Comparison of ENCODE assay signal across 9 mouse cellular contexts in genomic region chr7:127020491-127020890, GRCm38 (mm10). TPM values are rescaled to one million over a fixed set of nuclear protein-coding genes. Genes with fewer than 3 reads are reported as not detected.
DNase-seq lines count a peak whose midpoint lies in the region; ATAC-seq and TF ChIP-seq lines count a peak whose summit lies in the region.
"Had no signal": no experiment of that assay in that cellular context is flagged by ENCODE, and none has a peak within 500 bp of the region (broad histone marks: within the 10 kb centered on the region; RNA-seq: fewer than 3 reads in every experiment).

No protein-coding gene starts in this region.

- H3K4me3 ChIP-seq in cerebellum, adult 2 months (replicated peaks; ENCODE audit: insufficient read depth, low read depth, low read length): peak overlapping the region; percentile 80
- peak overlapping the region; percentile 56 for H3K4me3 ChIP-seq in lung, embryonic 16.5 days (ENCODE audit: low read length)
- peak overlapping the region; percentile 58 for H3K4me3 ChIP-seq in limb, embryonic 12.5 days (replicated peaks)
- H3K4me3 ChIP-seq in stomach, embryonic 14.5 days (ENCODE audit: low read depth, low read length): peak overlapping the region; percentile 51

- ATAC-seq in lung, embryonic 16.5 days (ENCODE audit: low read depth): no peak
- ATAC-seq in limb, embryonic 12.5 days (ENCODE audit: insufficient number of reproducible peaks, insufficient read depth, low FRiP score, low TSS enrichment, low read depth): no peak
- no peak for ATAC-seq in stomach, embryonic 14.5 days (ENCODE audit: insufficient number of reproducible peaks, insufficient read depth, low FRiP score, low read depth)

- peak overlapping the region; percentile 70 for H3K9ac ChIP-seq in lung, embryonic 16.5 days (ENCODE audit: low read length)
- peak overlapping the region; percentile 74 for H3K9ac ChIP-seq in limb, embryonic 12.5 days (replicated peaks)
- peak overlapping the region; percentile 45 for H3K9ac ChIP-seq in stomach, embryonic 14.5 days (replicated peaks; ENCODE audit: low read depth, low read length)

- peak overlapping the region; percentile 91 for H3K27ac ChIP-seq in cerebellum, adult 2 months (ENCODE audit: insufficient read depth, low read length)
- H3K27ac ChIP-seq in lung, embryonic 16.5 days (ENCODE audit: low read length): peak overlapping the region; percentile 34
- peak overlapping the region; percentile 92 for H3K27ac ChIP-seq in limb, embryonic 12.5 days
- peak overlapping the region; percentile 86; the same call in 1 of the 2 replicates for H3K27ac ChIP-seq in stomach, embryonic 14.5 days (ENCODE audit: low read length)
- H3K27ac ChIP-seq: macrophage had no signal

- no peaks in the 10 kb centered on the region for H3K27me3 ChIP-seq in cerebellum, adult 2 months (ENCODE audit: control insufficient read depth, insufficient read depth, low read length)
- H3K27me3 ChIP-seq in lung, embryonic 16.5 days (ENCODE audit: control insufficient read depth, insufficient read depth, low read depth, low read length): no peaks in the 10 kb centered on the region
- H3K27me3 ChIP-seq in limb, embryonic 12.5 days: no peaks in the 10 kb centered on the region
- no peaks in the 10 kb centered on the region for H3K27me3 ChIP-seq in stomach, embryonic 14.5 days (ENCODE audit: control insufficient read depth, insufficient read depth, low read length)

- peak in 1 of 2 experiments; percentile 64 for DNase-seq in cerebellum, adult 2 months
- no peak for DNase-seq in cerebellum, postnatal 10 days
- DNase-seq in lung, postnatal 14 days: no peak
- no peak for DNase-seq in adipocyte (ENCODE audit: low spot score)
- no peak for DNase-seq in right cerebral cortex, postnatal 4 days

- 1% methylated on average over 5 of the region's 5 CpGs for WGBS in cerebellum, adult 2 months
- WGBS in lung, embryonic 16.5 days: 23% methylated on average over 5 of the region's 5 CpGs
- WGBS in limb, embryonic 12.5 days: 40% methylated on average over 5 of the region's 5 CpGs
- WGBS in stomach, embryonic 14.5 days: 22% methylated on average over 5 of the region's 5 CpGs

- peaks cover 26% of the 10 kb centered on the region; the same call in 1 of the 2 replicates for H3K4me1 ChIP-seq in cerebellum, adult 2 months (ENCODE audit: control insufficient read depth, insufficient read depth, low read length)
- peaks cover 68% of the 10 kb centered on the region for H3K4me1 ChIP-seq in lung, embryonic 16.5 days (replicated peaks; ENCODE audit: control insufficient read depth, insufficient read depth, low read length)
- peaks cover 80% of the 10 kb centered on the region for H3K4me1 ChIP-seq in limb, embryonic 12.5 days (replicated peaks)
- H3K4me1 ChIP-seq in stomach, embryonic 14.5 days (ENCODE audit: control insufficient read depth, insufficient read depth, low read length): peaks cover 68% of the 10 kb centered on the region

- peaks cover 25% of the 10 kb centered on the region for H3K36me3 ChIP-seq in lung, embryonic 16.5 days (ENCODE audit: control insufficient read depth, insufficient read depth, low read length)
- H3K36me3 ChIP-seq in limb, embryonic 12.5 days: peaks cover 45% of the 10 kb centered on the region
- H3K36me3 ChIP-seq in stomach, embryonic 14.5 days (ENCODE audit: control insufficient read depth, insufficient read depth, low read length): peaks cover 33% of the 10 kb centered on the region

- peak; percentile 5; the same call in 1 of the 2 replicates for TF ChIP-seq POLR2A in cerebellum, adult 2 months (IDR thresholded peaks at IDR 0.05; ENCODE audit: borderline replicate concordance, insufficient read depth, low read length)

- no peaks in the 10 kb centered on the region for H3K9me3 ChIP-seq in lung, embryonic 16.5 days (ENCODE audit: control insufficient read depth, low read length)
- no peaks in the 10 kb centered on the region for H3K9me3 ChIP-seq in limb, embryonic 12.5 days
- H3K9me3 ChIP-seq in stomach, embryonic 14.5 days (ENCODE audit: control insufficient read depth, low read depth, low read length): no peaks in the 10 kb centered on the region

- no peak for TF ChIP-seq CTCF in cerebellum, adult 2 months (IDR thresholded peaks at IDR 0.05; ENCODE audit: borderline replicate concordance, insufficient read depth, low read depth, low read length)

- peak overlapping the region; percentile 85 for H3K4me2 ChIP-seq in lung, embryonic 16.5 days (ENCODE audit: low read depth, low read length)
- peak overlapping the region; percentile 92 for H3K4me2 ChIP-seq in limb, embryonic 12.5 days
- H3K4me2 ChIP-seq in stomach, embryonic 14.5 days (replicated peaks; ENCODE audit: low read depth, low read length): peak overlapping the region; percentile 87

RNA-seq across cellular contexts. Expression of gene Gm42742, which starts 0.4 kb away (rescaled TPM):
- 362 and 365 TPM in 2 replicates for polyA plus RNA-seq in cerebellum, adult 2 months (2012; rRNA removed)
- 39.1 and 63.1 TPM in 2 replicates for polyA plus RNA-seq in lung, embryonic 16.5 days (2015; fragmentation: Nextera tagmentation; extraction: Ambion mirVana)
- 73.7 and 81.2 TPM in 2 replicates for polyA plus RNA-seq in limb, embryonic 12.5 days (2016; fragmentation: Nextera tagmentation; extraction: Ambion mirVana)
- polyA plus RNA-seq in stomach, embryonic 14.5 days (2014; fragmentation: Nextera tagmentation; extraction: Ambion mirVana): 32.8 and 68.9 TPM in 2 replicates

RNA-seq across cellular contexts. Expression of gene Prrt2, which starts 0.5 kb away (rescaled TPM):
- polyA plus RNA-seq in cerebellum, adult 2 months (2012; rRNA removed): 600 and 672 TPM in 2 replicates
- polyA plus RNA-seq in lung, embryonic 16.5 days (2015; fragmentation: Nextera tagmentation; extraction: Ambion mirVana): 4.5 TPM in 2 replicates
- 3.1 and 6.4 TPM in 2 replicates for polyA plus RNA-seq in limb, embryonic 12.5 days (2016; fragmentation: Nextera tagmentation; extraction: Ambion mirVana)
- polyA plus RNA-seq in stomach, embryonic 14.5 days (2014; fragmentation: Nextera tagmentation; extraction: Ambion mirVana): 15.5 and 16.0 TPM in 2 replicates
- polyA plus RNA-seq: macrophage had no signal

RNA-seq across cellular contexts. Expression of gene Pagr1a, which starts 3.3 kb away (rescaled TPM):
- polyA plus RNA-seq in cerebellum, adult 2 months (2012; rRNA removed): 91.6 and 105 TPM in 2 replicates
- 45.9 and 67.2 TPM in 2 replicates for polyA plus RNA-seq in lung, embryonic 16.5 days (2015; fragmentation: Nextera tagmentation; extraction: Ambion mirVana)
- polyA plus RNA-seq in limb, embryonic 12.5 days (2016; fragmentation: Nextera tagmentation; extraction: Ambion mirVana): 33.0 and 34.4 TPM in 2 replicates
- polyA plus RNA-seq in stomach, embryonic 14.5 days (2014; fragmentation: Nextera tagmentation; extraction: Ambion mirVana): 13.9 and 55.8 TPM in 2 replicates

RNA-seq across cellular contexts. Expression of gene Pagr1b, which starts 4.2 kb away (rescaled TPM):
- 2.8 and 5.2 TPM in 2 replicates for polyA plus RNA-seq in cerebellum, adult 2 months (2012; rRNA removed)
- polyA plus RNA-seq in lung, embryonic 16.5 days (2015; fragmentation: Nextera tagmentation; extraction: Ambion mirVana): 0.62 and 0.93 TPM in 2 replicates
- polyA plus RNA-seq in limb, embryonic 12.5 days (2016; fragmentation: Nextera tagmentation; extraction: Ambion mirVana): 0.42 and 0.59 TPM in 2 replicates
- polyA plus RNA-seq in stomach, embryonic 14.5 days (2014; fragmentation: Nextera tagmentation; extraction: Ambion mirVana): not detected in 2 replicates

RNA-seq across cellular contexts. Expression of gene Mvp, which starts 6.1 kb away (rescaled TPM):
- 19.9 and 21.0 TPM in 2 replicates for polyA plus RNA-seq in cerebellum, adult 2 months (2012; rRNA removed)
- 14.9 and 17.9 TPM in 2 replicates for polyA plus RNA-seq in lung, embryonic 16.5 days (2015; fragmentation: Nextera tagmentation; extraction: Ambion mirVana)
- 4.1 and 4.6 TPM in 2 replicates for polyA plus RNA-seq in limb, embryonic 12.5 days (2016; fragmentation: Nextera tagmentation; extraction: Ambion mirVana)
- polyA plus RNA-seq in stomach, embryonic 14.5 days (2014; fragmentation: Nextera tagmentation; extraction: Ambion mirVana): 11.4 and 12.4 TPM in 2 replicates

Comparison
In these comparisons a context has a peak if more than half of its experiments do, and no peak if none do; other contexts are left out.
1. H3K27ac ChIP-seq: peak in every context shown above with its lines; median percentile 92 in limb, embryonic 12.5 days; 91 in cerebellum, adult 2 months; 86 in stomach, embryonic 14.5 days; 34 in lung, embryonic 16.5 days.
2. RNA of gene Prrt2, which starts 0.5 kb away (polyA plus RNA-seq): 600 to 672 TPM in cerebellum, adult 2 months; 15.5 to 16.0 TPM in stomach, embryonic 14.5 days, 4.5 TPM in lung, embryonic 16.5 days and 3.1 to 6.4 TPM in limb, embryonic 12.5 days; every median in the first group is over 10 times any median in the second.
3. Peak in every context shown above with its lines, with median percentiles within 50 percentile points of each other: H3K4me3 ChIP-seq, H3K4me2 ChIP-seq and H3K9ac ChIP-seq.